Mouse (Mus musculus) bone marrow, adult 2 months (tissue): ENCODE results near the gene Ablim1. TPM values are rescaled to one million over a fixed set of nuclear protein-coding genes. Genes with fewer than 3 reads are reported as not detected.
A peak's percentile ranks its signal among the peaks of the same experiment; 100 is the strongest.

Experiments used
- H3K27ac ChIP-seq: fragments of 200-500 bp; 2 replicates; pipeline ENCODE4 v1.5.1; 2012; ENCODE audit warnings: low read depth, mild to moderate bottlenecking, control low read depth, inconsistent platforms, low read length; ENCODE audit not compliant: control insufficient read depth, poor library complexity, insufficient read depth
- H3K4me1 ChIP-seq: fragments of 200-500 bp; 2 replicates; pipeline ENCODE4 v1.6.1; 2011; ENCODE audit warnings: low read length; ENCODE audit not compliant: control insufficient read depth, insufficient read depth
- H3K4me3 ChIP-seq: fragments of 200-500 bp; replicated peaks from 2 replicates; pipeline ENCODE3; 2011; ENCODE audit warnings: mild to moderate bottlenecking, low read depth, low read length, control low read depth; ENCODE audit not compliant: control insufficient read depth
- CTCF ChIP-seq: fragments of 200-500 bp; IDR thresholded peaks from 2 replicates; pipeline ENCODE4 v1.5.1; 2011; ENCODE audit warnings: low read length, control low read depth; ENCODE audit not compliant: control insufficient read depth, insufficient read depth
- POLR2A ChIP-seq: fragments of 200-500 bp; IDR thresholded peaks from 2 replicates; pipeline ENCODE4 v1.6.1; 2011; ENCODE audit warnings: low read depth, mild to moderate bottlenecking, control low read depth, low read length, borderline replicate concordance; ENCODE audit not compliant: control insufficient read depth
- WGBS: fragments of 180-500 bp; shearing (Covaris S2); methylation state at CpG from one replicate; pipeline ENCODE4 v1.1.7; 2018; 5-methylcytosine and 5-hydroxymethylcytosine counted together
- polyA plus RNA-seq: library from polyadenylated mRNA; stranded (reverse); fragments of >200 nt; gene quantifications from 2 replicates; pipeline ENCODE4 v1.2.4, GENCODE M21; 2011; ENCODE audit warnings: low replicate concordance; ENCODE audit not compliant: missing spikeins, insufficient read depth, insufficient read length

The Ablim1 gene
- polyA plus RNA-seq, 1 experiment, result 15.5 TPM

- no peak overlapping the region for H3K4me3 ChIP-seq
- WGBS, result 72% methylated on average over 3 of the region's 3 CpGs
- H3K4me1 ChIP-seq, result no peaks in the 10 kb centered on the region
- H3K27ac ChIP-seq, result no peak overlapping the region
- no peak for TF ChIP-seq CTCF
- no peak for TF ChIP-seq POLR2A
These were observed 299.9 kb downstream of the Ablim1 start for GRCm38 (mm10) chr19:57014808-57015207.

GRCm38 (mm10) chr19:57013271-57013677 is 301.4 kb downstream of the Ablim1 start:
- TF ChIP-seq POLR2A (no peak), CTCF (no peak)
- no peaks in the 10 kb centered on the region for H3K4me1 ChIP-seq
- 55% methylated on average over 6 of the region's 6 CpGs for WGBS

GRCm38 (mm10) chr19:57012068-57012467 is 302.7 kb downstream of the Ablim1 start:
- Histone ChIP-seq H3K4me1 (no peaks in the 10 kb centered on the region), H3K4me3 (no peak overlapping the region), H3K27ac (no peak overlapping the region)
- 54% methylated on average over 3 of the region's 3 CpGs for WGBS
- TF ChIP-seq CTCF (no peak), POLR2A (no peak)

More at GRCm38 (mm10) chr19:57013271-57013677, 301.4 kb downstream of the Ablim1 start:
- no peak overlapping the region for H3K27ac ChIP-seq
- H3K4me3 ChIP-seq, result no peak overlapping the region

GRCm38 (mm10) chr19:57010064-57010463 is 304.7 kb downstream of the Ablim1 start:
- no peak overlapping the region for H3K4me3 ChIP-seq
- H3K4me1 ChIP-seq, result no peaks in the 10 kb centered on the region
- WGBS, result 41% methylated on average over 4 of the region's 4 CpGs
- H3K27ac ChIP-seq, result no peak overlapping the region
- no peak for TF ChIP-seq POLR2A

- Histone ChIP-seq H3K4me3 (no peak overlapping the region), H3K4me1 (no peaks in the 10 kb centered on the region), H3K27ac (no peak overlapping the region)
- no peak for TF ChIP-seq CTCF
- TF ChIP-seq POLR2A, result no peak
- 61% methylated on average over 4 of the region's 4 CpGs for WGBS
These were observed 305.1 kb downstream of the Ablim1 start for GRCm38 (mm10) chr19:57009653-57010052.

GRCm38 (mm10) chr19:57007781-57008710 is 306.7 kb downstream of the Ablim1 start, which contains the start of gene Afap1l2:
Afap1l2 (minus strand) TSS chr19:57008228.
- TF ChIP-seq CTCF, result 0 out of 2 replicates have a peak, but pooled peaks have one; percentile 17
- no peak for TF ChIP-seq POLR2A
- Histone ChIP-seq H3K4me3 (peak within 1 kb of the TSS; percentile 12), H3K27ac (no peak within 1 kb of the TSS; the same call in 1 of the 2 replicates), H3K4me1 (no peaks in the 10 kb centered on the region)
- WGBS, result 5% methylated on average over 68 of the region's 68 CpGs

GRCm38 (mm10) chr19:57007291-57007690 is 307.4 kb downstream of the Ablim1 start:
- no peak for TF ChIP-seq CTCF
- TF ChIP-seq POLR2A, result no peak
- no peak overlapping the region for H3K4me3 ChIP-seq

GRCm38 (mm10) chr19:57006841-57007240 is 307.9 kb downstream of the Ablim1 start:
- Histone ChIP-seq H3K4me3 (no peak overlapping the region), H3K4me1 (no peaks in the 10 kb centered on the region), H3K27ac (no peak overlapping the region)
- WGBS, result 63% methylated on average over 13 of the region's 13 CpGs
- no peak for TF ChIP-seq POLR2A
- no peak for TF ChIP-seq CTCF

More at GRCm38 (mm10) chr19:57007291-57007690, 307.4 kb downstream of the Ablim1 start:
- Histone ChIP-seq H3K4me1 (no peaks in the 10 kb centered on the region), H3K27ac (no peak overlapping the region)
- WGBS, result 72% methylated on average over 16 of the region's 16 CpGs

GRCm38 (mm10) chr19:57005062-57005461 is 309.7 kb downstream of the Ablim1 start:
- no peak overlapping the region for H3K4me3 ChIP-seq
- 83% methylated on average over 4 of the region's 4 CpGs for WGBS
- TF ChIP-seq POLR2A (no peak), CTCF (no peak)
- no peaks in the 10 kb centered on the region for H3K4me1 ChIP-seq
- H3K27ac ChIP-seq, result no peak overlapping the region
